Mouse (Mus musculus) heart, embryonic 13.5 days (tissue): Measurements from ENCODE around the gene 3100002H09Rik. TPM values are rescaled to one million over a fixed set of nuclear protein-coding genes. Genes with fewer than 3 reads are reported as not detected.

Experiments
- ATAC-seq: fragments of 200-750 bp; cut with Nextera tagmentation; 2 replicates; pipeline ENCODE4 v1.8.0; 2017; ENCODE audit warnings: moderate TSS enrichment; ENCODE audit not compliant: insufficient number of reproducible peaks, low FRiP score, low TSS enrichment; ENCODE audit errors: extremely low read depth
- H3K27ac ChIP-seq: fragments of 300-500 bp; sonication (generic); replicated peaks from 2 replicates; pipeline ENCODE4 v1.5.1; 2015; ENCODE audit warnings: moderate library complexity, mild to moderate bottlenecking, inconsistent platforms
- H3K27me3 ChIP-seq: fragments of 300-500 bp; sonication (generic); replicated peaks from 2 replicates; pipeline ENCODE4 v1.6.1; 2015; ENCODE audit warnings: mild to moderate bottlenecking, inconsistent platforms
- H3K36me3 ChIP-seq: fragments of 300-500 bp; sonication (generic); 2 replicates; pipeline ENCODE4 v1.6.1; 2015; ENCODE audit warnings: mild to moderate bottlenecking, inconsistent platforms
- H3K4me1 ChIP-seq: fragments of 300-500 bp; sonication (generic); 2 replicates; pipeline ENCODE4 v1.6.1; 2015; ENCODE audit warnings: inconsistent platforms
- H3K4me2 ChIP-seq: fragments of 300-500 bp; sonication (generic); 2 replicates; pipeline ENCODE4 v1.6.1; 2015; ENCODE audit warnings: inconsistent platforms, mild to moderate bottlenecking, moderate library complexity
- H3K4me3 ChIP-seq: fragments of 300-500 bp; sonication (generic); 2 replicates; pipeline ENCODE4 v1.5.1; 2015; ENCODE audit warnings: moderate library complexity, mild to moderate bottlenecking, inconsistent platforms
- H3K9ac ChIP-seq: fragments of 300-500 bp; sonication (generic); 2 replicates; pipeline ENCODE4 v1.6.1; 2015; ENCODE audit warnings: inconsistent platforms, mild to moderate bottlenecking, moderate library complexity
- H3K9me3 ChIP-seq: fragments of 300-500 bp; sonication (generic); 2 replicates; pipeline ENCODE4 v1.6.1; 2016; ENCODE audit warnings: inconsistent platforms
- WGBS: fragments of 180-500 bp; shearing (Covaris S2); methylation state at CpG from one replicate; pipeline ENCODE4 v1.1.7; 2015; ENCODE audit warnings: mixed read lengths; 5-methylcytosine and 5-hydroxymethylcytosine counted together
- polyA plus RNA-seq: library from polyadenylated mRNA; unstranded; fragments of >200 nt; fragmentation: Nextera tagmentation; extraction: Ambion mirVana; gene quantifications from 2 replicates; pipeline ENCODE4 v1.2.1, GENCODE M21; 2015

The 3100002H09Rik gene
- polyA plus RNA-seq, 1 experiment from 2014 or later: 0.17 TPM

DNA sequence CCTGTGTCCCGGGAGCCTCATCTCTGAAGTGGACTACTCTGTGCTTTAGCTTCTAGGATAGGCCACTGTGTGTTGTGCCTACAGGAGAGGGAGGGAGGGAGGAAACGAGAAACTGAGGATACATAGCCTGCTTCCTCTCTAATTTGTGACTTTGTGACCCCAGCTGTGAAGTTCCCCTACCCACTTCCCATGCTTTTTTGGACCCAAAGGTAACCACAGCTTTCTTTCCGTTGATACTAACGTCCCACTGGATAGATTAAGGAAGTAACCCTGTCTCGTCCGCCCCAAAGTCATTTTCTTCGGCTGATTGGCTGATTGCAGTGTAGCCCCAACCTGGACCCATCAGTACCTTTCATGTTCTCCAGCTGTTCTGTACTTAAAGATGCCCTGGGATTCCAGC, 29.9 kb downstream of the 3100002H09Rik start:
- Histone ChIP-seq H3K36me3 (no peaks in the 10 kb centered on the region), H3K9me3 (no peaks in the 10 kb centered on the region), H3K27ac (no peak overlapping the region), H3K4me2 (no peak overlapping the region), H3K4me3 (no peak overlapping the region), H3K4me1 (peaks cover 7% of the 10 kb centered on the region), H3K27me3 (peaks cover 72% of the 10 kb centered on the region), H3K9ac (no peak overlapping the region)
- no peak for ATAC-seq
- 70% methylated on average over 7 of the region's 7 CpGs for WGBS

DNA sequence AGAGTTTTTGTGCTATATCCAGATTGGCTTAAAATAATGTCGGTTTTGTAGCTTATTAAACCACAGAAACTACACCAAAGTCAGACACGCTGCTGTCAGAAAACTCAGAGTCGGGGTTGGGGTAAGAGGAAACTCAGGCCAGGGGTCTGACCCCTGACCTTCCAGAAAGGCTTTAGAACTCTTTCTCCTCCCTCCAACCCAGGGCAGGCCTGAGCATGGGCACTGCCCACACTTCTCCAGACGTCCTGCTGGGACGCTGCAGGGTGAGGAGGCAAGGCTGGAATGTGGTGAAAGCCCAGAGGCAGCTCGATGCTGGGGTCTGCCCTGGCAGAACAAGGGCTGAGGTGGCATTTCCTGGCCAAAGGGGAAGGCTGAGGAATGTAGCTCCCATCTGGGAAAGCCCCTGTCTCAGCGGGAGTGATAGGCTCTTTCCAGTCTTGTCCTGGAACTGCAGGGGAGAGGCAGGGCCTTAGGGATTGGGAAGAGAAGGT, 34.6 kb downstream of the 3100002H09Rik start:
- Histone ChIP-seq H3K4me2 (peak overlapping the region; percentile 93), H3K4me1 (peaks cover 46% of the 10 kb centered on the region), H3K9ac (peak overlapping the region; percentile 81), H3K27me3 (peaks cover 80% of the 10 kb centered on the region), H3K36me3 (no peaks in the 10 kb centered on the region), H3K9me3 (no peaks in the 10 kb centered on the region), H3K4me3 (peak overlapping the region; percentile 59), H3K27ac (no peak overlapping the region)
- no peak for ATAC-seq
- WGBS: 8% methylated on average over 7 of the region's 7 CpGs

DNA sequence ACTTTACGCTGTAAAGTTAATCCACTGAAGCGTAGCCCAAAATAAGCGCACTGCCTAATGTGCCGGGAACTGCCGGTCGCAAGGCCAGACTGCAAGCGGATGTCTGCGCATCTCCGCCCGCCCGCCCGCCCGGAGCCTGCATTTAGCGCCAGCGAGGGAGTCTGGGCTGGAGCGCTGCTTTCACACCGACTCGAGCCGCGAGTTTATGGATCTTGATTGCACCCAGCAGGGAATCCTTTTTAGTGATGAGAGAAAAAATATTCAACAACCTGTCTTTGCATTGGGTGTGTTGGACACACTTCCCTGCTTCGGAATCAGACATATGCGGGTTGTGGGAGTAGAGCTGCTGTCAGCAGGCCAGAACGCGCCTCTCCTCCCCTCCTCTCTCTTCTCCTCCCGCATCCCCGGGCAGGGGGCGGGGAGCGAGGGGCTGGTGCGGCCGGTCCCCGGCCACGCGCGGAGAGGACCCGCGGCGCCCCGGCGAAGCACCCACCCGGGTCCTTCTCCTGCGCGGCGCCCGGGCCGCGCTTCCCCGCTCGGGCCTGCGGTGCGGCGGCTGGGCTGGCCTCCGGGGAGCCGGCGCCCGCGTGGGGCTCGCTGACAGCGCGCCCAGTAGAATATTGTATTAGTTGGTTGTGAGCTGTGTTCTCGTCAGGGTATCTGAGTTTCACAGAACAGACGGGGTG, 35.2 kb downstream of the 3100002H09Rik start:
- under 1% methylated on average over 60 of the region's 61 CpGs for WGBS
- Histone ChIP-seq H3K27ac (no peak overlapping the region), H3K9ac (peak overlapping the region; percentile 81), H3K27me3 (peaks cover 74% of the 10 kb centered on the region), H3K4me1 (peaks cover 52% of the 10 kb centered on the region), H3K9me3 (no peaks in the 10 kb centered on the region), H3K36me3 (no peaks in the 10 kb centered on the region), H3K4me2 (peak overlapping the region; percentile 93), H3K4me3 (peak overlapping the region; percentile 59)
- ATAC-seq: no peak

GRCm38 (mm10) chr4:124573586-124573985, 37.0 kb downstream of the 3100002H09Rik start:
- Histone ChIP-seq H3K9me3 (no peaks in the 10 kb centered on the region), H3K4me1 (peaks cover 64% of the 10 kb centered on the region), H3K27me3 (peaks cover 84% of the 10 kb centered on the region), H3K4me3 (no peak overlapping the region), H3K4me2 (no peak overlapping the region), H3K36me3 (no peaks in the 10 kb centered on the region), H3K9ac (no peak overlapping the region; the same call in 1 of the 2 replicates), H3K27ac (no peak overlapping the region)
- WGBS: 35% methylated on average over 4 of the region's 4 CpGs
- no peak for ATAC-seq

GRCm38 (mm10) chr4:124570977-124571376, 39.6 kb downstream of the 3100002H09Rik start:
- peak overlapping the region; percentile 82 for H3K27ac ChIP-seq
- H3K4me2 ChIP-seq: peak overlapping the region; percentile 55
- H3K4me3 ChIP-seq: peak overlapping the region; percentile 3; the same call in 1 of the 2 replicates
- ATAC-seq: 0 out of 2 replicates have a peak, but pooled peaks have one; percentile 53
- peaks cover 80% of the 10 kb centered on the region for H3K27me3 ChIP-seq
- peaks cover 60% of the 10 kb centered on the region for H3K4me1 ChIP-seq
- no peaks in the 10 kb centered on the region for H3K36me3 ChIP-seq
- WGBS: 27% methylated on average over 9 of the region's 9 CpGs
- no peaks in the 10 kb centered on the region for H3K9me3 ChIP-seq
- peak overlapping the region; percentile 54; the same call in 1 of the 2 replicates for H3K9ac ChIP-seq

DNA sequence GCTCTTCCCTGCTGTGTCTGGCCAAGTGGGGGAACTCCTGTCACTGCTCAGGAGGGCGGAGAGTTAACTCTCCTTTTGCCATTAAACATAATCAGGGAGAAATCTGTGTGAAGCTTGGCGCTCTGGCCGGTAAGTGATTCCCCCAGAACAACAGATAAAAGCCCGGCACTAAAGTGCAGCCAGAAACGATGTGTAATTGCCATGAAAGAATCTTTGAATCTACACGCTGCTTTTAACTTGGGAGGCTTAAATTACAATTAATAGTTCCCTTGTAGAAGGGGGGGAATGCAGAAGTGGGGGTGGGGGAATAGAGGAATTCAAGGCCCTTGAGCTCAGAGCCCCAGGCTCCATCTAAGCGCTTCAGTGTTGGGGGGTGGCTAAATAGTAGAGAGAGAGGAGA, 40.9 kb downstream of the 3100002H09Rik start:
- Histone ChIP-seq H3K9me3 (no peaks in the 10 kb centered on the region), H3K4me1 (peaks cover 48% of the 10 kb centered on the region), H3K36me3 (no peaks in the 10 kb centered on the region), H3K27me3 (peaks cover 76% of the 10 kb centered on the region), H3K4me2 (no peak overlapping the region), H3K4me3 (no peak overlapping the region), H3K9ac (no peak overlapping the region), H3K27ac (no peak overlapping the region)
- 30% methylated on average over 7 of the region's 7 CpGs for WGBS
- ATAC-seq: no peak

DNA sequence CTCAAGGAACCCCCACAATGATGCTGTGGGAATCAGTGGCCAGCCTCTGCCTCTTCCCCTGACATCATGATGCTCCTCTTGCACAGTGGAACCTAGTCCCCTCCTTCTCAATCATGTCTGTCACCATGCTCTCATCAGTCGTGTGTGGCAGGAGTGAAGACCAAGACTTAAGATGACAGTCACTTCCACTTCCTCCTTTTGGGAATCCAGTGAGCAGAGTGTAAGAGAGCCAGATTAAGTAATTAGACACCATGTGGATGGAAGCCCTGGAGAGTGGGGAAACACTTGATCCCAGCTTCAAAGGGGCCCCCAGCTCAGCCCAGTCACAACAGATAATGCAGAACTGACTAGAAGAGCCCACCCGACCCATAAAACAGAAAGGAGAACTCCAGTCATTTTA, 47.2 kb downstream of the 3100002H09Rik start:
- Histone ChIP-seq H3K4me2 (no peak overlapping the region), H3K36me3 (no peaks in the 10 kb centered on the region), H3K27me3 (peaks cover 59% of the 10 kb centered on the region), H3K9ac (no peak overlapping the region), H3K4me1 (peaks cover 5% of the 10 kb centered on the region; the same call in 1 of the 2 replicates), H3K4me3 (no peak overlapping the region), H3K9me3 (no peaks in the 10 kb centered on the region), H3K27ac (no peak overlapping the region)
- 33% methylated on average over 2 of the region's 2 CpGs for WGBS
- ATAC-seq: no peak

DNA sequence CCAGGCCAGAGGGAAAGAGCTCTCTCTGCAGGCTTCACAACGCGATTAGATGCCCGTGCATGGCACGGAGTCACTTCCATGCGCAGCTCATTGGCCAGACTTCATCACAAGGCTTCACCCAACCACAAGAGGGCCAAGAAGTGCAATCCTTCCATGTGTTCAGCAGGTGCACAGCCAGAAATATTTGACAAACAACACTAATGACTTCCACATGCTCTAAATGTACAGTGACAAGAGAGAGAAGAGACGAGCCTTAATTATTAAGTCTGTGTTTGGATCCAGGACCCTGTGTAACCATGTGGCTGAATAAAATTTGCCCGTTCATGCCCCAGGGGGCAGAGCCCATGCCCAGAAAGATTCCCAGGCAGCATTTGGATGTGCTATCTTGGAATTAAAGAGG, 47.9 kb downstream of the 3100002H09Rik start:
- no peaks in the 10 kb centered on the region for H3K36me3 ChIP-seq
- H3K4me3 ChIP-seq: no peak overlapping the region
- WGBS: 57% methylated on average over 7 of the region's 7 CpGs
- H3K9ac ChIP-seq: no peak overlapping the region
- H3K27ac ChIP-seq: no peak overlapping the region
- ATAC-seq: no peak
- no peaks in the 10 kb centered on the region for H3K9me3 ChIP-seq
- H3K27me3 ChIP-seq: peaks cover 55% of the 10 kb centered on the region
- H3K4me1 ChIP-seq: peaks cover 5% of the 10 kb centered on the region; the same call in 1 of the 2 replicates
- H3K4me2 ChIP-seq: no peak overlapping the region

Other genes starting within 250 kb of the 3100002H09Rik start
- 0.15 and 0.28 TPM in 2 replicates for gene Pou3f1, start 46.0 kb upstream of the 3100002H09Rik start, polyA plus RNA-seq
- gene Utp11, start 82.8 kb upstream of the 3100002H09Rik start, polyA plus RNA-seq: 48.9 and 50.6 TPM in 2 replicates
- gene Fhl3, start 89.9 kb upstream of the 3100002H09Rik start, polyA plus RNA-seq: 6.7 and 7.4 TPM in 2 replicates
- 92.4 and 96.2 TPM in 2 replicates for gene Sf3a3, start 104.0 kb upstream of the 3100002H09Rik start, polyA plus RNA-seq
- gene Inpp5b, start 131.0 kb upstream of the 3100002H09Rik start, polyA plus RNA-seq: 14.1 and 17.6 TPM in 2 replicates
- gene Mtf1, start 191.3 kb upstream of the 3100002H09Rik start, polyA plus RNA-seq: 10.3 and 10.4 TPM in 2 replicates
- 21.1 and 25.1 TPM in 2 replicates for gene Yrdc, start 239.9 kb upstream of the 3100002H09Rik start, polyA plus RNA-seq
- 45.8 and 46.6 TPM in 2 replicates for gene 1110065P20Rik, start 240.4 kb upstream of the 3100002H09Rik start, polyA plus RNA-seq